Mouse (Mus musculus): Measurements from ENCODE around the gene Fbxo44.

GRCm38 (mm10) chr4:148121362-148121761 lies 38.9 kb downstream of the Fbxo44 start:
- TF ChIP-seq CTCF (IDR thresholded peaks at IDR 0.05; ENCODE audit: low read depth) (no peak), EP300 (optimal IDR thresholded peaks at IDR 0.05) (no peak)
